24 mouse cellular contexts compared by ENCODE assay signal in genomic region chrX:6252873-6253272, GRCm38 (mm10).
"Had no signal": no experiment of that assay in that cellular context is flagged by ENCODE, and none has a peak within 500 bp of the region (broad histone marks: within the 10 kb centered on the region; RNA-seq: fewer than 3 reads in every experiment).

No protein-coding gene starts in this region.

- H3K36me3 ChIP-seq: heart, embryonic 13.5 days; heart, embryonic 15.5 days; hindbrain, embryonic 12.5 days; kidney, embryonic 15.5 days; limb, embryonic 13.5 days; limb, embryonic 15.5 days; liver, embryonic 12.5 days had no signal

- DNase-seq: gastrocnemius, postnatal 14 days; gastrocnemius, postnatal 36 days; heart, adult 18-20 months; heart, postnatal 14 days; heart, postnatal 36 days; kidney, adult 11 months; kidney, adult 2 months; kidney, adult 9 months; kidney, postnatal 14 days; kidney, postnatal 36 days; layer of hippocampus, adult 9-11 months had no signal

- H3K9me3 ChIP-seq: heart, embryonic 13.5 days; heart, embryonic 15.5 days; hindbrain, embryonic 12.5 days; kidney, embryonic 15.5 days; limb, embryonic 13.5 days; limb, embryonic 15.5 days; liver, embryonic 12.5 days had no signal

- H3K27ac ChIP-seq: heart, embryonic 13.5 days; heart, embryonic 15.5 days; hindbrain, embryonic 12.5 days; hindbrain, embryonic 14.5 days; hindbrain, postnatal 0 days; kidney, embryonic 15.5 days; kidney, postnatal 0 days; left cerebral cortex, adult 2 months; limb, embryonic 13.5 days; limb, embryonic 15.5 days; liver, embryonic 12.5 days; liver, embryonic 14.5 days had no signal

- H3K4me1 ChIP-seq: heart, embryonic 13.5 days; heart, embryonic 15.5 days; hindbrain, embryonic 12.5 days; kidney, embryonic 15.5 days; limb, embryonic 13.5 days; limb, embryonic 15.5 days; liver, embryonic 12.5 days had no signal

- ATAC-seq: hindbrain, postnatal 0 days; intestine, embryonic 16.5 days; liver, embryonic 12.5 days had no signal

- H3K4me3 ChIP-seq: heart, embryonic 13.5 days; heart, embryonic 15.5 days; hindbrain, embryonic 12.5 days; kidney, embryonic 15.5 days; left cerebral cortex, adult 2 months; limb, embryonic 13.5 days; limb, embryonic 15.5 days; liver, embryonic 12.5 days had no signal

- H3K27me3 ChIP-seq: heart, embryonic 13.5 days; heart, embryonic 15.5 days; hindbrain, embryonic 12.5 days; kidney, embryonic 15.5 days; limb, embryonic 13.5 days; limb, embryonic 15.5 days; liver, embryonic 12.5 days had no signal
